Mouse (Mus musculus): ENCODE data around the gene Ndufa6.

Ndufa6 gene

GRCm38 (mm10) chr15:82341675-82342542 lies 12.2 kb downstream of the Ndufa6 start:
- DNase-seq (ENCODE audit: extremely low read depth, low read depth, low spot score) = no peak

DNA sequence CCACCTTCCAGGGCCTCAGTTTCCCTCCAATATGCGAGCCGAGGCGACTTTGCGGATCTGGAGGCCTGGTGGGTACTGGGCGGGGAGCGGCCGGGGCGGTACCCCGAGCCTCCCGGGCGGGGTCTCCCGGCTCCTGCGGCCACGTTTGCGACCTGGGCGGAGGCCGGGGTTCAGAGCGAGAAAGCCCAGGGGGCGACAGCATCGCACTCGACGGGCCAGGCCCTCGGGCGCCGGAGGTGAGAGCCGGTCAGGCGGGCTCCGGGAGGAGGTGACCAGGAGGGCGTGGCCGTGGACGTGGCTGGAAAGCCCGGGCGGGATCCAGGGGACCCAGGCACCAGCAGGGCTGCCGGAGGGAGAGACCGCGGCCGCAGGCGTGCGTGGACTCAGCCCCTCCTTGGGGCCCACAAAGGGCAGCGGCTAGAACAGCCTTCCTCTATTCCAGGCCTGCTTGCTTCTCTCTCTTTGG lies 13.1 kb downstream of the Ndufa6 start:
- DNase-seq (ENCODE audit: extremely low read depth, low read depth, low spot score) = no peak

DNA sequence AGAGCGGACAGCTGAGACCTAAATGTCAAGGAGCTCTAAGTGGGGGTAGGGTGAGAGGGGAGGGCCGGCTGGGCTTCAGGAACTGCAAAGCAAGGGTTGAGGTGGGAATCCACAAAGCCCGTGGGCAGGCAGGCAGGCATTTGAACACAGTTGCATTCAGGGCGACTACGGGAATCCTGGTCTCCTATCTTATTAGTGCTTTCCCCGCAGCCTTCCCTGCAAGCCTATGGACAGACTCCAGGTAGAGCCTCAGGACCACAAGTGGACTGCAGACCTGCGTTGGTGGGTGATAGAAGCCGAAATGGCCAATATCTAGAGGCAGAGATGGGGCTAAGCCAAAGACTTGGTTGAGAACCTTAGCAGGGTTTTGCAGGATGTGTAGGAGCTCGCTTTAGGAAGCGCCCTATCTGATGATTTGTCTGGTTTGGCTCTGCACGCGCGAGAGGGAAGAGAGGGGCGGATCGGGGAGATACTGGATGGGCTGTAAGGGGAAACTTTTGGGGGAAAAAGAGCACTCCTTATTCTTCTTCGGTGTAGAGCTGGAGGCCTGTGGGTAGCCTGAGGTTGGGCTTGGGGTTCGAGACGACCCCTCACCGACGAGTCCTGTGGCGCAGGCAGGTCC lies 13.6 kb downstream of the Ndufa6 start:
- DNase-seq (ENCODE audit: extremely low read depth, low read depth, low spot score) = no peak

DNA sequence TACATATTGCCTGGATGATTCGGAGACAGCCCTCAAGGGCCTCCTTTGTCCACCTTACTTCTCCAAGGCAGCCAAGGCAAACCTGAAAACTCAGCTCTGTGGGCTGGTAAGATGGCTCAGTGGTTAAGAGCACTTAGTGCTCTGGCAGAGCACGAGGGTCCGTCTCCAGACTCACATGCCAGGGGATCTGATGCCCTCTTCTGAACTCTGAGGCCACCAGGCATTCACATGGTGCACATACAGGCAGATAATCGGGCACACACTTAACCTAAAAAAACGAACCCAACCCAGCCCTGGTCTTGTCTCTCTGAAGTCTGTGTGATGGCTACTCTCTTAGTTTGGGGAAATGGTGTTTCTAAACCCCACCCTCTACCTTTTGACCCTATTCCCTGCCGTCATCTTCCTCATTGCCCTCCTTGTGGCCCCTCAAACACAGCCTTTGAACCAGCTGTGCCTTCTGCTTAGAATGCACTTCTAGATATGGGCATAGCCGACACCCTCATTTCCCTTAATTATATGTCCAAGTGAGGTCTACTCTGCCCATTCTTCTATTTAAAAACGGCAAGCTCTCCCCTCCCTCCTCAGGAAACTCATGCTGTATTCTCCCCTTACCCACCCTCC lies 14.4 kb downstream of the Ndufa6 start:
- no peak for DNase-seq (ENCODE audit: extremely low read depth, low read depth, low spot score)

DNA sequence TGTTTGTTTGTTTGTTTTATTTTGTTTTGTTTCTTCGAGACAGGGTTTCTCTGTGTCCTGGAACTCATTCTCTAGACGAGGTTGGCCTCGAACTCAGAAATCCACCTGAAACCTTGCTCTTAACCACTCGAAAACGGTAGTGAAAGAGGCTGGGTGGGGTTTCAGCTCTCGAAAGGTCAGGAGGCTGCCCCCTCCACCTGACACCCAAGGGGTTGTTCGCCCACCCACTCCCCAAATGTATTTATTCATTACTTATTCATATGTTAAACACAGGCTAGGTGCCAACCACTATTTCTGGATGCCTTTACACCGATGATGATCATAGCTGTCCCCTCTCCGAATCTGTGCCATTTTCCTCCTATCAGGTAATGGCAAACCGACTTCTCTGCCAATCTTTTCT lies 15.0 kb downstream of the Ndufa6 start:
- DNase-seq (ENCODE audit: extremely low read depth, low read depth, low spot score) = no peak

DNA sequence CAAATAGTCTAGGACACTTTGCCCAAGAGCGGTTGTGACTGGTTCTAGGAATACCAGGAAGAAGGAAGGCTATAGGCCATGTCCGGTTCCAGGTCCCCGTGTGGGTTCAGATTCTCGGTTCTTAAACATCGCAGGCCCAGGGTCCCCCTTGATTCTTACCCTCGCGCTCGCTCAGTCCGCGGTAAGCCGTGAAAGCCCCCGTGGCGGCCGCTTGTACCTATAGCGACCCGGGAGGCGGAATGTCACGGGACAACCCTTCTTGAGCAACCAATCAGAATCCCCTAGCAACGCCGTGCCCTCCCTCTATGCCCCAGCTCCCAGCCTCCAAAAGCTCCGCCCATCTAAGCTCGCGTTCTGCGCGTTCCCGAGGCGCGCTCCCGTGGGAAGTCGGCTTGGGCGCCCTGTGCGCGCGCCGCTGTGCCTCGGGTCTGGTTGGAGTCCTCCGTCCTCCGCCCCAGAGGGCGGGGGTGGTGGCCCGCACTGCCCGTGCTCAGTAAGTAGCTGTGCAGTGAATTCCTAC lies 15.5 kb downstream of the Ndufa6 start, which contains the start of the genes Naga, Pheta2 and Smdt1:
Gene Naga, minus strand, starts transcription at position 333 of the 520 bp plus-strand sequence.
Gene Pheta2, plus strand, starts transcription at position 350 of the 520 bp plus-strand sequence.
Gene Smdt1, plus strand, starts transcription at position 367 of the 520 bp plus-strand sequence.
- peak; percentile 63 for DNase-seq (ENCODE audit: extremely low read depth, low read depth, low spot score)

- DNase-seq (ENCODE audit: extremely low read depth, low read depth, low spot score) = no peak
Measured at GRCm38 (mm10) chr15:82337875-82338274, 16.2 kb downstream of the Ndufa6 start.

DNA sequence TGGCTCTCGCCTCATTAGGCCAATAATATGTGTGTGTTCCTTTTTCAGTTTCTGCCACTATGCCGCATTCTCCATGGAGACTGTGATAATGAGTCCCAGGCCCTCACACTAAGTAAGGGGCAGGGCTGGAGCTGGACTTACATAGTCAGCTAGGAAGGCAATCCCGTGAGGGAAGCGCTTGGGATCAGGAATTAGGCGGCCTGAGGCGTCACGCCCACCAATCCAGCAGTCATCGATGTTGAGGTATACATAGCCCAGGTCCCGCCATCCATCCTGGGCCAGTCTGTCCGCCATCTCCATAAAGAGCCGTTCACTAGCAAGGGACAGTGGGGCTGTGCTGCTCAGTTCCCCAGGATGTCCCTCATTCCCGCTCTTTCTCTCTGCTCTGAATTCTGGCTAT lies 17.5 kb downstream of the Ndufa6 start:
- no peak for DNase-seq (ENCODE audit: extremely low read depth, low read depth, low spot score)

GRCm38 (mm10) chr15:82335194-82335593 lies 18.9 kb downstream of the Ndufa6 start:
- no peak for DNase-seq (ENCODE audit: extremely low read depth, low read depth, low spot score)

- DNase-seq (ENCODE audit: extremely low read depth, low read depth, low spot score) = no peak
Measured at GRCm38 (mm10) chr15:82325382-82325781, 28.7 kb downstream of the Ndufa6 start.

- no peak for DNase-seq (ENCODE audit: extremely low read depth, low read depth, low spot score)
Measured at GRCm38 (mm10) chr15:82322195-82322594, 31.9 kb downstream of the Ndufa6 start.

- DNase-seq (ENCODE audit: extremely low read depth, low read depth, low spot score) = no peak
Measured at GRCm38 (mm10) chr15:82319613-82320012, 34.5 kb downstream of the Ndufa6 start.

DNA sequence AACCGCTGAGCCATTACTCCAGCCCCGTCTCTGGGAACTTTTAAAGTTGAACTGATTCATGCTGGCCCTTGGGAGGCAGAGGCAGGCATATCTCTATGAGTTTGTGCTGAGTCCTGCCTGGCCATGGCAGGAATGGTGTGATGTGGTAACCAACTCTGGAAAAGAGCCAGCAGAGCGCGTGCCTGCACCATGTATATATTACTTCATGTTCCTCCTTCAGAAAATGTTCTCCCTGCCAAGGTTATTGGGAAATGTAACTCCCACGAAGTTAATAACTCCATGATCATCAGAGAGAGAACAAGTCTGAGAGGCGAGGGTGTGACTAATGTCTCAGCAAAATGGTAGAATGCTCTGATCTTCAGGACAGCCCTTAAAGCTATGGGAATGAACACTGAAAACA lies 36.3 kb downstream of the Ndufa6 start:
- peak; percentile 91 for DNase-seq (ENCODE audit: extremely low read depth, low read depth, low spot score)

DNA sequence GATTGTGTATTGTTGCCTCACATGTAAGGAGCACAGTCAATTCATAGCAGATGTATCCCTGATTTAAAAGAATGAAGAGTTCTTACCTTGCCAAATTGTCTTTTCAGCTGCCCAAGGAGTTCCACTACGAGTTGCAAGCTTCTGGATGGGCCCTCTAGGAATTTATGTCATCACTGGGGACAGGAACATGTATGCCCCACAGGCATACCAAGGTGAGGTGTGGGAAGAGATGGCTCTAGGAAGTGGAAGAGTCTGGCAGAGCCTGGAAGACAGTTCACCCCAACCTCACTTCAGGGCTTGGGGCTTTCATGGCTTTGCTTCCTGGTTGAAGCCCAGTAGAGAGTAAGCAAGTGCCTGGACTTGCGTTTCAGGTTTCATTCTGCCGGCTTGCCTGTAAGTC lies 45.7 kb downstream of the Ndufa6 start:
- peak; percentile 77 for DNase-seq (ENCODE audit: extremely low read depth, low read depth, low spot score)

DNA sequence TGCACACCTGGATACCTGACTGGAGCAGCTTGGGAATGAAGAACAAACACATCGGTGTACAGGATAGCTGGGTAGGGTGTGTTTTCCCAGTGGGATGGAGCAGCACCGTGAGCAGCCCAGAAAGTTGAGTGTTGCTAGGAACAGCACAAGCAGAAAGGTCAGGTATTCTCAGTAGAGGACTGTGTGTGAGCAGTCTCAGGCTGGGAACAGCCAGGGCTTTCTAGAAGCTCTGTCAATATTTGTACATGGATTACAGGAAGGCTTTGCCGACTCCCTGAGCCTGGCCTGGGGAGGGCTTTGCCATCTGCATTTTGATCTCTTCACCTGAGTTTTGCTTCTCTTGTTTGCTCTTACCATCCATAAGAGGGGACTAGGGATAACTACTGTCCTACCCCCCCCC lies 47.0 kb downstream of the Ndufa6 start:
- no peak for DNase-seq (ENCODE audit: extremely low read depth, low read depth, low spot score)
